Mouse (Mus musculus) heart, adult 2 months (tissue): Measurements from ENCODE around the gene R3hdm2.

ENCODE experiments used
- CTCF ChIP-seq: fragments of 200-600 bp; IDR thresholded peaks from 2 replicates; pipeline ENCODE4 v1.8.1; 2022; ENCODE audit warnings: antibody characterized with exemption, mild to moderate bottlenecking, moderate library complexity
- EP300 ChIP-seq: fragments of 200-500 bp; IDR thresholded peaks from 2 replicates; pipeline ENCODE4 v1.6.1; 2011; ENCODE audit warnings: low read depth, low read length, control low read depth; ENCODE audit not compliant: insufficient read depth
- POLR2A ChIP-seq: fragments of 200-500 bp; IDR thresholded peaks from 2 replicates; pipeline ENCODE4 v1.6.1; 2011; ENCODE audit warnings: mild to moderate bottlenecking, low read depth, low read length, control low read depth; ENCODE audit not compliant: insufficient read depth

DNA sequence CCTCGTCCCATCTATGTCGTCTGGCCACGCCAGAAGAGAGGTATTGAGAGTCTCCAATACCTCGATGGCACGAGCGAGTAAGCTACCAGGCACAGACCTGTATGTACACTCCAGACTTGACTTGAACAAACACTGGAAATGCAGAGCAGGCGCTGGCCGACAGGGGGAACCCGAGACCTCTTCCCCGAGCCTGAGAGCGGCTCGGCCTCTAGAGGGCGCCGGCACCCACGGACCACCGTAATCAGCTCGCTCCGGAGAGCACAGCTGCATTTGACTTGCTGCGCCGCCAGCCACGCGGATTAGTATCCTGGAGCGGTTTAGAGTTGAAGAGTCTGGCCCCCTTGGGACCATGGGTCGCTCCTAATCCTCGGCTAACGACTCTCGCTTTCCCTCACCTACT, 132.7 kb downstream of the R3hdm2 start:
- TF ChIP-seq CTCF (no peak), POLR2A (peak; percentile 36; the same call in 1 of the 2 replicates), EP300 (peak; percentile 87; the same call in 1 of the 2 replicates)
